Mouse (Mus musculus) stomach, embryonic 14.5 days (tissue): ENCODE data around the gene Abhd14a. TPM values are rescaled to one million over a fixed set of nuclear protein-coding genes. Genes with fewer than 3 reads are reported as not detected.

Source experiments
- ATAC-seq: fragments of 200-750 bp; cut with Nextera tagmentation; 2 replicates; pipeline ENCODE4 v1.8.0; 2017; ENCODE audit warnings: low read depth, moderate TSS enrichment; ENCODE audit not compliant: insufficient number of reproducible peaks, insufficient read depth, low FRiP score
- H3K27ac ChIP-seq: fragments of 300-500 bp; sonication (generic); 2 replicates; pipeline ENCODE4 v1.5.1; 2014; ENCODE audit warnings: mild to moderate bottlenecking, low read length, moderate library complexity, mixed read lengths
- H3K27me3 ChIP-seq: fragments of 300-500 bp; sonication (generic); 2 replicates; pipeline ENCODE4 v1.6.1; 2014; ENCODE audit warnings: low read length, control low read depth, mixed read lengths; ENCODE audit not compliant: control insufficient read depth, insufficient read depth
- H3K36me3 ChIP-seq: fragments of 300-500 bp; sonication (generic); 2 replicates; pipeline ENCODE4 v1.6.1; 2014; ENCODE audit warnings: mild to moderate bottlenecking, control low read depth, low read length, moderate library complexity, mixed read lengths; ENCODE audit not compliant: control insufficient read depth, insufficient read depth
- H3K4me1 ChIP-seq: fragments of 300-500 bp; sonication (generic); 2 replicates; pipeline ENCODE4 v1.6.1; 2014; ENCODE audit warnings: low read length, control low read depth, mixed read lengths; ENCODE audit not compliant: control insufficient read depth, insufficient read depth
- H3K4me2 ChIP-seq: fragments of 300-500 bp; sonication (generic); replicated peaks from 2 replicates; pipeline ENCODE4 v1.6.1; 2014; ENCODE audit warnings: low read depth, low read length, control low read depth
- H3K4me3 ChIP-seq: fragments of 300-500 bp; sonication (generic); 2 replicates; pipeline ENCODE4 v1.5.1; 2014; ENCODE audit warnings: low read depth, low read length, control low read depth
- H3K9ac ChIP-seq: fragments of 300-500 bp; sonication (generic); replicated peaks from 2 replicates; pipeline ENCODE4 v1.6.1; 2014; ENCODE audit warnings: low read depth, mild to moderate bottlenecking, control low read depth, low read length, moderate library complexity, mixed read lengths
- H3K9me3 ChIP-seq: fragments of 300-500 bp; sonication (generic); 2 replicates; pipeline ENCODE4 v1.6.1; 2016; ENCODE audit warnings: low read depth, low read length, control low read depth; ENCODE audit not compliant: control insufficient read depth
- WGBS: fragments of 180-500 bp; shearing (Covaris S2); extraction: QIAGEN DNeasy Blood & Tissue Kit; methylation state at CpG from one replicate; pipeline ENCODE4 v1.1.7; 2014; 5-methylcytosine and 5-hydroxymethylcytosine counted together
- polyA plus RNA-seq: library from polyadenylated mRNA; unstranded; fragments of >200 nt; fragmentation: Nextera tagmentation; extraction: Ambion mirVana; gene quantifications from 2 replicates; pipeline ENCODE4 v1.2.1, GENCODE M21; 2014

Abhd14a gene
- polyA plus RNA-seq, 1 experiment from 2014 or later, result 57.1 TPM

- Histone ChIP-seq H3K36me3 (peaks cover 20% of the 10 kb centered on the region), H3K9me3 (no peaks in the 10 kb centered on the region), H3K4me1 (peaks cover 32% of the 10 kb centered on the region), H3K27me3 (no peaks in the 10 kb centered on the region), H3K4me3 (no peak overlapping the region), H3K9ac (no peak overlapping the region), H3K27ac (no peak overlapping the region), H3K4me2 (no peak overlapping the region)
- 76% methylated on average over 15 of the region's 15 CpGs for WGBS
- ATAC-seq, result no peak
These were observed 12.5 kb upstream of the Abhd14a start for GRCm38 (mm10) chr9:106459946-106460345.

GRCm38 (mm10) chr9:106457920-106458319 lies 10.4 kb upstream of the Abhd14a start:
- H3K4me1 ChIP-seq, result peaks cover 30% of the 10 kb centered on the region

GRCm38 (mm10) chr9:106457163-106457559 lies 9.7 kb upstream of the Abhd14a start:
- Histone ChIP-seq H3K4me3 (no peak overlapping the region), H3K9me3 (no peaks in the 10 kb centered on the region), H3K9ac (no peak overlapping the region), H3K27ac (peak overlapping the region; percentile 44; the same call in 1 of the 2 replicates), H3K27me3 (no peaks in the 10 kb centered on the region), H3K4me1 (peaks cover 36% of the 10 kb centered on the region), H3K4me2 (peak overlapping the region; percentile 92; the same call in 1 of the 2 replicates), H3K36me3 (peaks cover 8% of the 10 kb centered on the region)
- no peak for ATAC-seq
- 42% methylated on average over 9 of the region's 9 CpGs for WGBS

More at GRCm38 (mm10) chr9:106457920-106458319, 10.4 kb upstream of the Abhd14a start:
- Histone ChIP-seq H3K4me3 (no peak overlapping the region), H3K4me2 (no peak overlapping the region), H3K36me3 (peaks cover 12% of the 10 kb centered on the region), H3K27ac (no peak overlapping the region), H3K9ac (no peak overlapping the region), H3K9me3 (no peaks in the 10 kb centered on the region), H3K27me3 (no peaks in the 10 kb centered on the region)
- no peak for ATAC-seq
- WGBS, result 73% methylated on average over 5 of the region's 5 CpGs

GRCm38 (mm10) chr9:106456325-106457162 lies 9.1 kb upstream of the Abhd14a start:
- H3K27me3 ChIP-seq, result no peaks in the 10 kb centered on the region
- H3K36me3 ChIP-seq, result peaks cover 3% of the 10 kb centered on the region; the same call in 1 of the 2 replicates
- H3K4me3 ChIP-seq, result 0 out of 2 replicates have a peak overlapping the region, but pooled peaks have one; percentile 1
- ATAC-seq, result no peak
- 0 out of 2 replicates have a peak overlapping the region, but pooled peaks have one; percentile 67 for H3K9ac ChIP-seq
- H3K27ac ChIP-seq, result peak overlapping the region; percentile 44; the same call in 1 of the 2 replicates
- peaks cover 36% of the 10 kb centered on the region for H3K4me1 ChIP-seq
- H3K4me2 ChIP-seq, result peak overlapping the region; percentile 92
- H3K9me3 ChIP-seq, result no peaks in the 10 kb centered on the region
- 31% methylated on average over 15 of the region's 15 CpGs for WGBS

- Histone ChIP-seq H3K9me3 (no peaks in the 10 kb centered on the region), H3K9ac (peak overlapping the region; percentile 67), H3K4me2 (peak overlapping the region; percentile 92), H3K4me3 (peak overlapping the region; percentile 76), H3K4me1 (peaks cover 48% of the 10 kb centered on the region), H3K27ac (peak overlapping the region; percentile 82), H3K27me3 (no peaks in the 10 kb centered on the region), H3K36me3 (no peaks in the 10 kb centered on the region)
- ATAC-seq, result 0 out of 2 replicates have a peak, but pooled peaks have one; percentile 7
- 4% methylated on average over 17 of the region's 17 CpGs for whole genome bisulfite sequencing
These were observed 7.6 kb upstream of the Abhd14a start for GRCm38 (mm10) chr9:106454888-106455681.

GRCm38 (mm10) chr9:106454071-106454761 lies 6.7 kb upstream of the Abhd14a start:
- 2% methylated on average over 13 of the region's 20 CpGs for whole genome bisulfite sequencing
- peak overlapping the region; percentile 67 for H3K9ac ChIP-seq
- peak overlapping the region; percentile 76 for H3K4me3 ChIP-seq
- H3K4me2 ChIP-seq, result peak overlapping the region; percentile 92
- peaks cover 56% of the 10 kb centered on the region for H3K4me1 ChIP-seq
- H3K27ac ChIP-seq, result peak overlapping the region; percentile 82; the same call in 1 of the 2 replicates
- no peaks in the 10 kb centered on the region for H3K36me3 ChIP-seq
- peak; percentile 7; the same call in 1 of the 2 replicates for ATAC-seq
- no peaks in the 10 kb centered on the region for H3K9me3 ChIP-seq
- no peaks in the 10 kb centered on the region for H3K27me3 ChIP-seq

GRCm38 (mm10) chr9:106453271-106454070 lies 6.0 kb upstream of the Abhd14a start, which contains the start of gene Pcbp4:
Gene Pcbp4 (plus strand): TSS chr9:106453291.
- under 1% methylated on average over 56 of the region's 74 CpGs for WGBS
- peak; percentile 65 for ATAC-seq
- Histone ChIP-seq H3K27me3 (no peaks in the 10 kb centered on the region), H3K4me1 (peaks cover 62% of the 10 kb centered on the region), H3K9ac (peak within 1 kb of the TSS; percentile 67), H3K36me3 (no peaks in the 10 kb centered on the region), H3K9me3 (no peaks in the 10 kb centered on the region), H3K27ac (peak within 1 kb of the TSS; percentile 82; the same call in 1 of the 2 replicates), H3K4me3 (peak within 1 kb of the TSS; percentile 76), H3K4me2 (peak within 1 kb of the TSS; percentile 92)
